Mouse (Mus musculus) embryo, embryonic 10 days (tissue): ENCODE data around the gene Klhl26.

Experiments
- DNase-seq: peaks from one replicate; pipeline ENCODE4 v3.0.0-alpha.2; 2015; ENCODE audit warnings: low spot score

Gene Klhl26

GRCm38 (mm10) chr8:70471856-70472255 lies 4.9 kb downstream of the Klhl26 start:
- no peak for DNase-seq

GRCm38 (mm10) chr8:70469938-70470337 lies 6.8 kb downstream of the Klhl26 start:
- DNase-seq: no peak

GRCm38 (mm10) chr8:70469295-70469916 lies 7.4 kb downstream of the Klhl26 start:
- DNase-seq: no peak

GRCm38 (mm10) chr8:70468733-70469132 lies 8.0 kb downstream of the Klhl26 start:
- no peak for DNase-seq

- DNase-seq: no peak
Observed at GRCm38 (mm10) chr8:70467907-70468306, 8.9 kb downstream of the Klhl26 start.

GRCm38 (mm10) chr8:70467229-70467725 lies 9.5 kb downstream of the Klhl26 start:
- no peak for DNase-seq

- no peak for DNase-seq
Observed at GRCm38 (mm10) chr8:70466771-70467170, 10.0 kb downstream of the Klhl26 start.

- no peak for DNase-seq
Observed at GRCm38 (mm10) chr8:70466305-70466704, 10.5 kb downstream of the Klhl26 start.

- no peak for DNase-seq
Observed at GRCm38 (mm10) chr8:70465701-70466100, 11.1 kb downstream of the Klhl26 start.

GRCm38 (mm10) chr8:70464162-70464561 lies 12.6 kb downstream of the Klhl26 start:
- DNase-seq: no peak

- no peak for DNase-seq
Observed at GRCm38 (mm10) chr8:70463306-70463705, 13.5 kb downstream of the Klhl26 start.

GRCm38 (mm10) chr8:70462516-70462813 lies 14.3 kb downstream of the Klhl26 start:
- no peak for DNase-seq

- DNase-seq: no peak
Observed at GRCm38 (mm10) chr8:70461765-70462515, 14.8 kb downstream of the Klhl26 start.

- no peak for DNase-seq
Observed at GRCm38 (mm10) chr8:70460606-70461005, 16.2 kb downstream of the Klhl26 start.

GRCm38 (mm10) chr8:70460199-70460598 lies 16.6 kb downstream of the Klhl26 start:
- DNase-seq: no peak

GRCm38 (mm10) chr8:70459636-70460035 lies 17.1 kb downstream of the Klhl26 start:
- no peak for DNase-seq

GRCm38 (mm10) chr8:70458462-70458861 lies 18.3 kb downstream of the Klhl26 start:
- DNase-seq: no peak

- DNase-seq: no peak
Observed at GRCm38 (mm10) chr8:70457882-70458281, 18.9 kb downstream of the Klhl26 start.

GRCm38 (mm10) chr8:70456996-70457395 lies 19.8 kb downstream of the Klhl26 start:
- no peak for DNase-seq

- no peak for DNase-seq
Observed at GRCm38 (mm10) chr8:70453852-70454251, 22.9 kb downstream of the Klhl26 start.

- DNase-seq: no peak
Observed at GRCm38 (mm10) chr8:70452196-70452966, 24.4 kb downstream of the Klhl26 start.

- DNase-seq: no peak
Observed at GRCm38 (mm10) chr8:70447639-70448420, 28.9 kb downstream of the Klhl26 start.
